Mouse (Mus musculus): ENCODE results near the gene Hcar1.

Hcar1 gene

DNA sequence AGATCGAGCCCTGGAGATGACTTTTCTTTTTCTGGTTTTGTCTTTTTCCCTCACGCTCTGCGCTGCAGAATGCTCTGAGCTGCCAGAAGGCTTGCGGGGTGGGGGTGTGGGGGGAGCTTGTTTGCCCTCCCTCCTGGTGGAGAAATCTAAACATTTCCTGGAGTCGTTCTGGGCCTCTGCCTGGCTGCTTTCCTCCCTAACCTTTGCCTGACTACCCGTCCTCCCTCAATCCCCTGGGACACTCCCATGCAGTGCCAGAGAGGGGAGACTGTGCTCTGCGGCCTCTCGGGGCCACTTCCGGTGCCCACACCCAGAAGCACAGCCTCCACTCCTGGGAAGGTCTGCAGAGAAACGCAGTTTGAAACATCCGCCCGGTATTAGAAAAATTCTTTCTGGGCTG, at the start of gene Hcar1:
Gene Hcar1, minus strand, starts transcription at position 93 of the 400 bp plus-strand sequence.
- DNase-seq (ENCODE audit: low spot score): no peak

- no peak for DNase-seq (ENCODE audit: low spot score)
Observed at GRCm38 (mm10) chr5:123927118-123927517, 47.3 kb upstream of the Hcar1 start, which contains the start of gene Gm43518. Gene Gm43518 (plus strand): TSS chr5:123927418.

- DNase-seq (ENCODE audit: low spot score): no peak
Observed at GRCm38 (mm10) chr5:123922112-123922511, 42.3 kb upstream of the Hcar1 start.

DNA sequence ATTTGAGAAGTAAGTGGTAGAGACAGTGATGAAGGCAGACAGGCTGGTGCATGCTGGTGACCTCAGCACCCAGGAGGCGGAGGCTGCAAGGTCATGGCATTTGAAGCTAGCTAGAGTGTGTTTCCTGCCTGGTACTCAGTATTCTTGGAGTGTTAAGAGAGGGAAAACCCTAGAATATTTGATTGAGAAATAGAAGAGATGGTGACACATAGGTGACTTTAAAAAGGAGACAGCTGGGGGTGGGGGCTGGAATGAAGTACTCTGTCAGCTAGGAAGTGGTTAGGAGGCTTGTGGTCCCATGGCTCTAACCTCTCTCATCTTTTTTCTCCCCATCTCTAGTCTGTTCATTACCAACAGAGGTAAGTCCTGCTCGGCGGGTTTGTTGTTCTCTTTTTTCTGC, 35.0 kb upstream of the Hcar1 start:
- DNase-seq (ENCODE audit: low spot score): no peak

DNA sequence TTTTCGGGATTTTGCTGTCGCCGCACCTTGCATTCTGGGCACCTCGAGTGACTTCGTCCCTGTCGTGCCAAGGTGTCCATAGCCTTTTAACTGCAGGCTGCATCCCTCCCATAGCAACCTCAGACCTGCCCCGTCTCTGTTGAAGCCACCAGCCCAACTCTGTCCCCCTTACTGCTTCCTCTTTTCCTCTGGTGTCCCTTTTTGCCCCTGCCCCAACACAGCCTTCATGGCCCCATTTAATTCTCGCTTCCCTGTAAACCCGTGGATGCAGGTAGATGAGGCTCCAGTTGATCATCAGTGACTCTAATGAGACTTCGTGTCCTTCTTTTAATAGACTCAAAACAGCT, 27.8 kb upstream of the Hcar1 start:
- no peak for DNase-seq (ENCODE audit: low spot score)

GRCm38 (mm10) chr5:123906976-123907630, 27.3 kb upstream of the Hcar1 start, which contains the start of gene Denr:
Gene Denr (plus strand): TSS chr5:123907175.
- peak; percentile 98 for DNase-seq (ENCODE audit: low spot score)

- DNase-seq (ENCODE audit: low spot score): peak; percentile 12
Observed at GRCm38 (mm10) chr5:123906146-123906975, 26.5 kb upstream of the Hcar1 start.

GRCm38 (mm10) chr5:123904059-123904672, 24.3 kb upstream of the Hcar1 start:
- no peak for DNase-seq (ENCODE audit: low spot score)

DNA sequence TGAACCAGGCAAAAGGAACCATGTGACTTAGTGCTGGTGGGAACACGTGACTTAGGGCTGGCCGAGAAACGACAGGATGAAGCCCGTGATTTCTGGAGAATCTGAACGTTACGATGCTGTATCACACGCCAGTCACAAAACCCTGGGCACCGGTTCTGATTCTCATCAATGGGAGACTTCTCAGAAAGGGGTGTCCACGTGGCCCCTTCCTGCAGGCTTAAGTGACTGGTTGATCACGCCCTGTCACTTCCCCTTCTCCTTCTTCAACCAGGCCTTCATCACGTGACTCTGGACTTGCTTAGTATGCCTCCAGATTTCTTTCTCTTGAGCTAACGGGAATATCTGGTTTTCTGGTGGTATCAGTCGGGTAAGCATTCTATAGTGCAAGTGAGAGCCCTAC, 17.5 kb upstream of the Hcar1 start:
- no peak for DNase-seq (ENCODE audit: low spot score)

- DNase-seq (ENCODE audit: low spot score): peak; percentile 16
Observed at GRCm38 (mm10) chr5:123896395-123896794, 16.6 kb upstream of the Hcar1 start.

DNA sequence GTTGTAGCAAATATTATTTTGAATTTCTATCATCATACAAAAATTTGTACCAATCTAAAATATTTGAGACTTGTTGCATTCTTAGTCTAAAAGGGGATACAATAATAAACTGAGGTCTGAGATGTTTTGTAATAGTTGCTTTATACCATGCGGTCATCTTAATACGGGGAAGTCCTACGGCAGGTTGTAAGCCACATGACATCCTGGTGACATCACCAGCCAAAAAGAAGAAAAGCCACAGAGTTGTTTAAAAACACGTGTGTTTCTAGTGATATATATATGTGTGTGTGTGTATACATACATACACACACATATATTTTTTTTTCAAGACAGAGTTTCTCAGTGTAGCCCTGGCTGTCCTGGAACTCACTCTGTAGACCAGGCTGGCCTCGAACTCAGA, 13.7 kb upstream of the Hcar1 start:
- no peak for DNase-seq (ENCODE audit: low spot score)

DNA sequence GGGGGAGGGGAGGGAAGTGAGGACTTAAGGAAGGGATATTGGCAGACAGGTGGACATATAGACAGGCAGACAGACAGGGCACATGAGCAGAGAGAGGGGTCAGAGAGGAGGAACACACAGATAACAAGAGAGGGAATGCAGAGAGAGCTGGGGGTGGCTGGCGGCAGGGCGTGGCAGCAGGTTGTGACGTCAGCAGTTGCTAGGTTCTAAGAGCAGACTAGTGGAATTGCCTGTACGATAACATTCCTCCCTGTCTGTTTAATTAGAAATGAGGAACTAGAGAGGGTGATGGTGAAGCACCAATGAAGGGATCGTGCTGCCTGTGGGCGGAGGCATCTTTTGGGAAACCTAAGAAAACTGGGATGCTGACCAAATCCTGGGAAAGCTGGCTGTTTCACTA, 11.8 kb upstream of the Hcar1 start:
- peak; percentile 63 for DNase-seq (ENCODE audit: low spot score)

DNA sequence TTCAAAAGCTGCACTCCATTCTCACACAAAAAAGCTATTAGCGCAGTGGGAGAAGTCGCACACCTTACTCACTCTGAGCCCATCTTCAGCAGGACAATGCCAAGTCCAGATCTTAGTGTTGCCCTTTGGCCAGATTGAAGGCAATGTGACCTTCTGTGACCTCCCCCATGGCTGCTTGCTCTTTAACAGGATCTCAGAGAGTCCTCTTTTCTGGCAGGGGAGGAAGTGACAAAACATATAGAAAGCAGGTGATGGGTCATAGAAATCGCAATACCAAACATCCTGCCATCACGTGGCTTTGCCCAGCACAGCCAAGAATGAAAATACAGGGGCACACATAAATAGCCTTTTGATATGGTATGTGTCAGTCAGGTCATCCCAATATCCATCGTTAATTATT, 11.2 kb upstream of the Hcar1 start:
- DNase-seq (ENCODE audit: low spot score): no peak

- no peak for DNase-seq (ENCODE audit: low spot score)
Observed at GRCm38 (mm10) chr5:123890312-123890711, 10.5 kb upstream of the Hcar1 start.

GRCm38 (mm10) chr5:123886365-123886764, 6.5 kb upstream of the Hcar1 start:
- DNase-seq (ENCODE audit: low spot score): no peak

DNA sequence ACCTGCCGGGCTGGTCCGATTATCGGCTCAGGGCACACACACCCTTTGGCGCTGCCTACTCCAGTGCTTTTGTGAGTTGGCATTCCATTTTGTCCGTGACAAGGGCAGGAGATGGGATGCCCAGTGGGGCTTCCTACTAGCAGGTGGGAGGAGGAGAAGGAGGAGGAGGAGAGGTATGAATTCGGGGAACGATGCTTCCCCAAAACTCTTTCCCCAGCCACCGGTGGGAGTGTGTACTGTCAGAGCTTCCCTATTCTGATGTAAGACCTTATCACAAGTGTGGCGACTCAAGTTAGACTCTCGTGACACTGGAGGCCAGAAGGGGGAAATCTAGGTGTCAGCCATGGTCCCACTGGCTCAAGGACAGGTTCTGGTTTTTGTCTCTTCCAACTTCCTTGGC, 4.5 kb upstream of the Hcar1 start:
- no peak for DNase-seq (ENCODE audit: low spot score)

GRCm38 (mm10) chr5:123883891-123884290, 4.1 kb upstream of the Hcar1 start:
- DNase-seq (ENCODE audit: low spot score): no peak

DNA sequence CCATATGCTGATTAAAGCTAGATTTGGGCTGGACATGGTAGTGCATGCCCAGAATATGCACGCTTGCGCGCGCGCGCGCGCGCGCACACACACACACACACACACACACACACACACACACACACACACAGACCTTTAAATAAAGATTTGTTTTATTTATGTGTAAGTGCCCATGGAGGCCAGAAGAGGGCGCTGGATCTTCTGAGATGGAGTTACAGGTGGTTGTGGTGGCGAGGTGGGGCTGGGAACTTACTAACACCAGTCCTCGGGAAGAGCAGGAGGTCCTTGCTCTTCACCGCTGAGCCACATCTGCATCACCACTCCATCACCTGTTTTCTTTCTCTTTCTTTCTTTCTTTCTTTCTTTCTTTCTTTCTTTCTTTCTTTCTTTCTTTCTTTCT, 958 bp upstream of the Hcar1 start:
- no peak for DNase-seq (ENCODE audit: low spot score)

DNA sequence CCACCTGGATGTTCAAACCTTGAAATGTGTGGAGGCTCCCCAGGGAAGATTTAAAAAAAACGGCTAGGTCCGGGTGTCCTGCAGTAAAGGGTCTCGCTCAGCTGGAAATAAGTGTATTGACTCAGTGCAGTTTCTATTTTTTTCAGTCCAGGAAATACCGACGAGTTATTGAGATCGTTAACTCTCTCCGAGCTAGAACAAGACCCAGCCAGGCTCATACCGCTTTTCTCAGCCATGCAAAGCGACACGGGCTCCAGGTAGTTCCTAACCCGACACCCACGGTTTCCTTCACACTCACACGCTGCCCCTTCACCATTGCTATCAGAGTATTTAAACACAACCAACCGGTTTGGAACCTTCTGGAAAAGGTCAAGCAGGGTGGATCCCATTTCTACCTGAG, 1.8 kb downstream of the Hcar1 start:
- DNase-seq (ENCODE audit: low spot score): no peak

GRCm38 (mm10) chr5:123874177-123874576, 5.6 kb downstream of the Hcar1 start:
- DNase-seq (ENCODE audit: low spot score): no peak

GRCm38 (mm10) chr5:123869615-123870014, 10.2 kb downstream of the Hcar1 start:
- no peak for DNase-seq (ENCODE audit: low spot score)

- no peak for DNase-seq (ENCODE audit: low spot score)
Observed at GRCm38 (mm10) chr5:123866457-123866856, 13.4 kb downstream of the Hcar1 start.

DNA sequence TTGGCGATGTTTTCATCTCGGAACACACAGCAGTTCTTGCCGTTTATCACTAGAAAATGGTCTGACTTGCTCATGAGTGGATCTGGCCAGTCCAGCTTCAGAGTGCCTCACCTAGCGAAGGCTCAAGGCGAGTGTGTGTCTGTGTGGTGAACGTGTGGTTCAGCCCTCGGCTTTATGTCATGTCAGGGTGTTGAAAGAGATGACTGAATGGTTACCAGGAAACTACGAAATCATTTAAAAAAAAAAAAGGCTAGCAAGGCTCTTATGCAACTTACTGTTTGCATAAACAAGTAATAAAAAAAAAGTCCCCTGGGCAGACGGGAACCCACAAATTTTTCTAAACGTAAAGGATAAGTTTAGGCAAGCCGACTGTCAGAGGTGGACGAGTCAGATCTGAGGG, 14.5 kb downstream of the Hcar1 start, which contains the start of gene Hcar2:
Gene Hcar2, minus strand, starts transcription at position 135 of the 400 bp plus-strand sequence.
- no peak for DNase-seq (ENCODE audit: low spot score)
